In the genomic region with DNA sequence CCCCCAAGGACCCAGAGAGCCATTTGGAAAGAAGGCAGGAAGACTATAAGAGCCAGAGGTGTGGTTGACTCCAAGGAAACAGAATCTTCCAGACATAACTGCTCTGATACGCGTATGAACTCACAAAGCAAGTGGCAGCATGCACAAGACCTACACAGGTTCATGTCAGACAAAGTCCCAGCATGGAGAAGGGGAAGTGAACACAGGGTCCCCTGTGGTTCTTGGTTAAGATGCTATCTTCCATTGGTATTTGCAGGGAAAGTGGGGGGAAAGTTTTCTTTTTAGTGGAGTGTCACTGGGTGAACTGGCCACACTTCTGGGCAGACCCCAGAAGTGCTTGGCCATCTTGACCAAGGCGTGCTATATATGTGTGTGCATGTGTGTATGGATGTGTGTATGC, we compare ENCODE assay signal across 16 mouse cellular contexts.
"Had no signal": no experiment of that assay in that cellular context is flagged by ENCODE, and none has a peak within 500 bp of the region (broad histone marks: within the 10 kb centered on the region; RNA-seq: fewer than 3 reads in every experiment).

No protein-coding gene starts in this region.

- ATAC-seq: liver, postnatal 0 days; lung, postnatal 0 days had no signal

- H3K9ac ChIP-seq: kidney, embryonic 15.5 days; limb, embryonic 12.5 days; limb, embryonic 15.5 days; liver, embryonic 14.5 days; liver, postnatal 0 days; lung, embryonic 14.5 days had no signal

- H3K4me1 ChIP-seq: kidney, embryonic 15.5 days; limb, embryonic 12.5 days; limb, embryonic 15.5 days; midbrain, embryonic 10.5 days had no signal

- H3K27me3 ChIP-seq: kidney, embryonic 15.5 days; limb, embryonic 12.5 days; limb, embryonic 15.5 days; megakaryocyte, embryonic 14.5 days had no signal

- H3K9me3 ChIP-seq: kidney, embryonic 15.5 days; limb, embryonic 15.5 days had no signal

- H3K36me3 ChIP-seq: kidney, embryonic 15.5 days; limb, embryonic 12.5 days; limb, embryonic 15.5 days; midbrain, embryonic 10.5 days had no signal

- DNase-seq: kidney, adult 8-10 months; kidney, postnatal 10 days; kidney, postnatal 36 days; left cerebral cortex, postnatal 4 days; liver, postnatal 0 days; lung, embryonic 14.5 days; midbrain, embryonic 14.5 days; thymus, postnatal 36 days had no signal

- H3K27ac ChIP-seq: kidney, embryonic 15.5 days; limb, embryonic 12.5 days; limb, embryonic 15.5 days; liver, embryonic 14.5 days; macrophage; midbrain, embryonic 10.5 days had no signal

- H3K4me3 ChIP-seq: kidney, embryonic 15.5 days; limb, embryonic 12.5 days; limb, embryonic 15.5 days; megakaryocyte, embryonic 14.5 days; midbrain, embryonic 10.5 days had no signal
